Mouse (Mus musculus): ENCODE data around the gene Rps2. TPM values are rescaled to one million over a fixed set of nuclear protein-coding genes. Genes with fewer than 3 reads are reported as not detected.
A peak's percentile ranks its signal among the peaks of the same experiment; 100 is the strongest.

Rps2 gene
- polyA plus RNA-seq, 1 experiment from 2014 or later = 1,571 TPM

GRCm38 (mm10) chr17:24723122-24723880, 5.4 kb downstream of the Rps2 start:
- H3K4me1 ChIP-seq (ENCODE audit: control insufficient read depth, insufficient read depth, low read length) = peaks cover 15% of the 10 kb centered on the region
- H3K9ac ChIP-seq (ENCODE audit: low read depth, low read length) = peak overlapping the region; percentile 89
- peak overlapping the region; percentile 75 for H3K4me2 ChIP-seq (ENCODE audit: low read depth, low read length)
- H3K27ac ChIP-seq (replicated peaks; ENCODE audit: low read depth, low read length) = peak overlapping the region; percentile 74; the same call in 1 of the 2 replicates
- ATAC-seq (ENCODE audit: low read depth) (no peak), DNase-seq (ENCODE audit: low spot score) (no peak)
- 3% methylated on average over 12 of the region's 12 CpGs for WGBS
- H3K27me3 ChIP-seq (replicated peaks; ENCODE audit: control insufficient read depth, insufficient read depth, low read length) = no peaks in the 10 kb centered on the region
- peak overlapping the region; percentile 70 for H3K4me3 ChIP-seq (ENCODE audit: low read depth, low read length)
- no peaks in the 10 kb centered on the region for H3K9me3 ChIP-seq (ENCODE audit: control insufficient read depth, low read length)
- H3K36me3 ChIP-seq (ENCODE audit: control insufficient read depth, insufficient read depth, low read length) = peaks cover 25% of the 10 kb centered on the region

- H3K27me3 ChIP-seq (replicated peaks; ENCODE audit: control insufficient read depth, insufficient read depth, low read length) = no peaks in the 10 kb centered on the region
- peak overlapping the region; percentile 74 for H3K27ac ChIP-seq (replicated peaks; ENCODE audit: low read depth, low read length)
- 0% methylated on average over 12 of the region's 15 CpGs for WGBS
- ATAC-seq (ENCODE audit: low read depth) (peak; percentile 2; the same call in 1 of the 2 replicates), DNase-seq (ENCODE audit: low spot score) (peak; percentile 16)
- peak overlapping the region; percentile 89 for H3K9ac ChIP-seq (ENCODE audit: low read depth, low read length)
- no peaks in the 10 kb centered on the region for H3K9me3 ChIP-seq (ENCODE audit: control insufficient read depth, low read length)
- H3K4me2 ChIP-seq (ENCODE audit: low read depth, low read length) = peak overlapping the region; percentile 75
- H3K4me1 ChIP-seq (ENCODE audit: control insufficient read depth, insufficient read depth, low read length) = peaks cover 15% of the 10 kb centered on the region
- peaks cover 20% of the 10 kb centered on the region for H3K36me3 ChIP-seq (ENCODE audit: control insufficient read depth, insufficient read depth, low read length)
- peak overlapping the region; percentile 70 for H3K4me3 ChIP-seq (ENCODE audit: low read depth, low read length)
Observed at GRCm38 (mm10) chr17:24723881-24724180, 5.9 kb downstream of the Rps2 start.

GRCm38 (mm10) chr17:24724184-24724583, 6.3 kb downstream of the Rps2 start, which contains the start of gene Ndufb10:
Ndufb10 (minus strand) TSS chr17:24724478.
- no peaks in the 10 kb centered on the region for H3K27me3 ChIP-seq (replicated peaks; ENCODE audit: control insufficient read depth, insufficient read depth, low read length)
- H3K27ac ChIP-seq (replicated peaks; ENCODE audit: low read depth, low read length) = peak within 1 kb of the TSS; percentile 74
- H3K4me2 ChIP-seq (ENCODE audit: low read depth, low read length) = peak within 1 kb of the TSS; percentile 75
- peak within 1 kb of the TSS; percentile 70 for H3K4me3 ChIP-seq (ENCODE audit: low read depth, low read length)
- WGBS = 0% methylated on average over 23 of the region's 30 CpGs
- DNase-seq (ENCODE audit: low spot score) = peak; percentile 96
- H3K36me3 ChIP-seq (ENCODE audit: control insufficient read depth, insufficient read depth, low read length) = peaks cover 20% of the 10 kb centered on the region
- H3K9me3 ChIP-seq (ENCODE audit: control insufficient read depth, low read length) = no peaks in the 10 kb centered on the region
- H3K4me1 ChIP-seq (ENCODE audit: control insufficient read depth, insufficient read depth, low read length) = peaks cover 15% of the 10 kb centered on the region
- peak; percentile 76 for ATAC-seq (ENCODE audit: low read depth)
- peak within 1 kb of the TSS; percentile 89 for H3K9ac ChIP-seq (ENCODE audit: low read depth, low read length)

GRCm38 (mm10) chr17:24725637-24726390, 7.9 kb downstream of the Rps2 start:
- no peaks in the 10 kb centered on the region for H3K27me3 ChIP-seq (replicated peaks; ENCODE audit: control insufficient read depth, insufficient read depth, low read length)
- peaks cover 15% of the 10 kb centered on the region for H3K4me1 ChIP-seq (ENCODE audit: control insufficient read depth, insufficient read depth, low read length)
- ATAC-seq (ENCODE audit: low read depth) (no peak), DNase-seq (ENCODE audit: low spot score) (no peak)
- no peak overlapping the region for H3K27ac ChIP-seq (replicated peaks; ENCODE audit: low read depth, low read length)
- H3K4me3 ChIP-seq (ENCODE audit: low read depth, low read length) = no peak overlapping the region
- 71% methylated on average over 3 of the region's 3 CpGs for WGBS
- no peak overlapping the region for H3K4me2 ChIP-seq (ENCODE audit: low read depth, low read length)
- no peaks in the 10 kb centered on the region for H3K9me3 ChIP-seq (ENCODE audit: control insufficient read depth, low read length)
- peaks cover 17% of the 10 kb centered on the region for H3K36me3 ChIP-seq (ENCODE audit: control insufficient read depth, insufficient read depth, low read length)
- H3K9ac ChIP-seq (ENCODE audit: low read depth, low read length) = no peak overlapping the region

GRCm38 (mm10) chr17:24727618-24728017, 9.7 kb downstream of the Rps2 start, which contains the start of gene Rpl3l:
Rpl3l (plus strand) TSS chr17:24727820.
- Histone ChIP-seq H3K27ac (replicated peaks; ENCODE audit: low read depth, low read length) (no peak within 1 kb of the TSS), H3K4me2 (ENCODE audit: low read depth, low read length) (no peak within 1 kb of the TSS), H3K36me3 (ENCODE audit: control insufficient read depth, insufficient read depth, low read length) (peaks cover under 1% of the 10 kb centered on the region; the same call in 1 of the 2 replicates), H3K9ac (ENCODE audit: low read depth, low read length) (no peak within 1 kb of the TSS), H3K9me3 (ENCODE audit: control insufficient read depth, low read length) (no peaks in the 10 kb centered on the region), H3K27me3 (replicated peaks; ENCODE audit: control insufficient read depth, insufficient read depth, low read length) (no peaks in the 10 kb centered on the region), H3K4me1 (ENCODE audit: control insufficient read depth, insufficient read depth, low read length) (peaks cover 5% of the 10 kb centered on the region; the same call in 1 of the 2 replicates), H3K4me3 (ENCODE audit: low read depth, low read length) (no peak within 1 kb of the TSS)
- DNase-seq (ENCODE audit: low spot score) = no peak
- no peak for ATAC-seq (ENCODE audit: low read depth)
- WGBS = 75% methylated on average over 2 of the region's 2 CpGs

- Histone ChIP-seq H3K4me1 (ENCODE audit: control insufficient read depth, insufficient read depth, low read length) (peaks cover 2% of the 10 kb centered on the region; the same call in 1 of the 2 replicates), H3K9ac (ENCODE audit: low read depth, low read length) (no peak overlapping the region), H3K4me3 (ENCODE audit: low read depth, low read length) (no peak overlapping the region), H3K36me3 (ENCODE audit: control insufficient read depth, insufficient read depth, low read length) (no peaks in the 10 kb centered on the region), H3K4me2 (ENCODE audit: low read depth, low read length) (no peak overlapping the region), H3K9me3 (ENCODE audit: control insufficient read depth, low read length) (no peaks in the 10 kb centered on the region), H3K27ac (replicated peaks; ENCODE audit: low read depth, low read length) (no peak overlapping the region), H3K27me3 (replicated peaks; ENCODE audit: control insufficient read depth, insufficient read depth, low read length) (no peaks in the 10 kb centered on the region)
- WGBS = 72% methylated on average over 17 of the region's 17 CpGs
- ATAC-seq (ENCODE audit: low read depth) = no peak
- no peak for DNase-seq (ENCODE audit: low spot score)
Observed at GRCm38 (mm10) chr17:24728184-24728583, 10.3 kb downstream of the Rps2 start.

- Histone ChIP-seq H3K4me1 (ENCODE audit: control insufficient read depth, insufficient read depth, low read length) (no peaks in the 10 kb centered on the region), H3K9ac (ENCODE audit: low read depth, low read length) (no peak overlapping the region), H3K4me3 (ENCODE audit: low read depth, low read length) (no peak overlapping the region), H3K4me2 (ENCODE audit: low read depth, low read length) (no peak overlapping the region), H3K27ac (replicated peaks; ENCODE audit: low read depth, low read length) (no peak overlapping the region), H3K27me3 (replicated peaks; ENCODE audit: control insufficient read depth, insufficient read depth, low read length) (no peaks in the 10 kb centered on the region), H3K36me3 (ENCODE audit: control insufficient read depth, insufficient read depth, low read length) (no peaks in the 10 kb centered on the region), H3K9me3 (ENCODE audit: control insufficient read depth, low read length) (no peaks in the 10 kb centered on the region)
- 74% methylated on average over 6 of the region's 6 CpGs for WGBS
- DNase-seq (ENCODE audit: low spot score) (no peak), ATAC-seq (ENCODE audit: low read depth) (no peak)
Observed at GRCm38 (mm10) chr17:24729067-24729466, 11.2 kb downstream of the Rps2 start.

GRCm38 (mm10) chr17:24730787-24731186, 12.9 kb downstream of the Rps2 start:
- H3K9me3 ChIP-seq (ENCODE audit: control insufficient read depth, low read length) = no peaks in the 10 kb centered on the region
- H3K4me2 ChIP-seq (ENCODE audit: low read depth, low read length) = no peak overlapping the region
- no peaks in the 10 kb centered on the region for H3K36me3 ChIP-seq (ENCODE audit: control insufficient read depth, insufficient read depth, low read length)
- DNase-seq (ENCODE audit: low spot score) (no peak), ATAC-seq (ENCODE audit: low read depth) (no peak)
- H3K9ac ChIP-seq (ENCODE audit: low read depth, low read length) = no peak overlapping the region
- H3K4me1 ChIP-seq (ENCODE audit: control insufficient read depth, insufficient read depth, low read length) = 0 out of 2 replicates have a peak, but pooled peaks cover 1% of the 10 kb centered on the region
- 79% methylated on average over 14 of the region's 14 CpGs for WGBS
- H3K4me3 ChIP-seq (ENCODE audit: low read depth, low read length) = no peak overlapping the region
- H3K27ac ChIP-seq (replicated peaks; ENCODE audit: low read depth, low read length) = no peak overlapping the region
- H3K27me3 ChIP-seq (replicated peaks; ENCODE audit: control insufficient read depth, insufficient read depth, low read length) = no peaks in the 10 kb centered on the region
